Mouse (Mus musculus) monocyte, adult 5-6 weeks (primary cell): ENCODE results near the gene Arhgap40. TPM values are rescaled to one million over a fixed set of nuclear protein-coding genes. Genes with fewer than 3 reads are reported as not detected.

Experiments
- ATAC-seq: fragments of 153-309, 156-312 bp; replicated peaks from 2 replicates; pipeline ENCODE4 v1.8.0; 2017; ENCODE audit warnings: mild to moderate bottlenecking; ENCODE audit not compliant: low TSS enrichment, insufficient number of reproducible peaks, severe bottlenecking, poor library complexity, low FRiP score
- total RNA-seq: library from RNA; stranded (forward); fragments of 200-1000, 200-491, 200-594 nt; gene quantifications from 3 replicates; pipeline ENCODE4 v1.2.3, GENCODE M21; 2017

Gene Arhgap40
- not detected in 3 replicates for total RNA-seq

DNA sequence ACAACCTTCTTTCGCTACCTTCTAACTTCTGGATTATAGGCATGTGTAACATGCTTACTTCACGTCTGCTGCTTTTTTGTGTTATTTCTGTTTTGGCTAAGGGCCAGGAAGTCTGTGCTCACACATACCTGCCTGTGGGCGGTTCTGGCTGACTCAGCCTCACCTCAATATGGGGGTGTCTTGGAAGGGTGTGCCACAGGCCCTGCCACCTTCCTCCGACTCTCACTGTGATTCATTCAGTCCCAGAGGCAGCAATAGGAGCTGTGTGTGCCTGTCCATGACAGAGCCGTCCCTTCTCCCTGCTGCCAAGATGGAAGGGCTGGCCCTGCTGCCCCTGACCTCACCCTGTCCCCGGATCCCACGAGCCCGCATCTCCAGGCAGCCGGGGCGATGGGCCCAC, at the start of gene Arhgap40:
Gene Arhgap40, plus strand, starts transcription at position 269 of the 400 bp plus-strand sequence.
- ATAC-seq: no peak

DNA sequence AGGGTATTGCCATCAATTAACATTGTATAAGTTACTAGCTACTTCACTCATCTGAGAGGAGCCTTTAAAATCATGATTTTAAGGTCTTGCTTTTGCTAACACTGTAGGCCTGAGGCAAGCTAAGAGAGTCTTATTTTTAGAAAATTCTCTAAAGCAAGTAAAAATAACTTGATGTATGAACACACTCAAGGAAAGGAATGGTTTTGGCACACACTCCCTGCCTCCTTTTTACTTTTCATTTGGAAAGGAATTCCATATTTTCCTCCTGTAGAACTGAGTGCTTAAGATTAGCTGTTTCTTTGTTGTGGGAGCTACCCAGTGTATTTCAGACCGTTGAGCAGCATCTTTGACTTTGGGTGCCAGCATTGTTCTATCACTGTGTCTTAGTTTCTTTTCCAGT, 38.4 kb upstream of the Arhgap40 start:
- no peak for ATAC-seq

DNA sequence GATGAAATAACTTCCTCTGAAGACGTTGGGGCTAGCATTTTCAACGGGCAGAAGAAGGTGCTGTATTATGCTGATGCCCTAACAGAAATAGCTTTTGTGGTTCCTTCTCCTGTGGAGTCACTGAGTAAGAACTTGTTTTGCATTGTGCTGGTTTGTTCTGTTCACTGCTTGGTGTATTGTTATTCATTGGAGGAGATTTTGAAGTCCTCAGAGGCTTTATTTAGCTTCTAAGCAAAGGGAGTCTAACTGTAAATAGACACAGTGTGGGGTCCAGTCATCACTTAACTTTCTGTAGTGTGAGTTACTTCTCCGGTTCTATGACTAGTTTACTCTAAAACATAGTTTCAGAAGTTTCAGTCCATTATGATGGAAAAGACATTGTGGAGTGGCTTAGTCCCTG, 35.0 kb upstream of the Arhgap40 start:
- ATAC-seq: no peak

DNA sequence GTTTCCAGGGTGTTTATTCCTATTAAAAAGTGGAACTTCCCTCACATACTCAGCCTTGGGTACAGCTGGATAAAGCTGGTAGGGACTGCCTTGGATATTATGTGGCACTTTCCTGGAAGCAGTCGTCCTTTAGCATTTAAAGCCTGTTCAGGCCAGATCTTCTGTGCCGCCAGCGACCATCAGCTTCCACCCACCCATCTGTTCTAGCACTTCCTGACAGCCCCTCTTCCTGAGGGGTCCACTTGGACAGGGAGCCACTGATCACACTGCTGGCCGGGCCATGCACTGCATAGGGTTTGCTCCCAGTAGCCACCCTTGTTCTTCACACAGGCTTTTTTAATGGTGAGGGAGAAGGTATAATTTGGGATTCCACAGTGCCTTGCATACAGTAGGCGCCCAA, 14.1 kb upstream of the Arhgap40 start:
- ATAC-seq: no peak

DNA sequence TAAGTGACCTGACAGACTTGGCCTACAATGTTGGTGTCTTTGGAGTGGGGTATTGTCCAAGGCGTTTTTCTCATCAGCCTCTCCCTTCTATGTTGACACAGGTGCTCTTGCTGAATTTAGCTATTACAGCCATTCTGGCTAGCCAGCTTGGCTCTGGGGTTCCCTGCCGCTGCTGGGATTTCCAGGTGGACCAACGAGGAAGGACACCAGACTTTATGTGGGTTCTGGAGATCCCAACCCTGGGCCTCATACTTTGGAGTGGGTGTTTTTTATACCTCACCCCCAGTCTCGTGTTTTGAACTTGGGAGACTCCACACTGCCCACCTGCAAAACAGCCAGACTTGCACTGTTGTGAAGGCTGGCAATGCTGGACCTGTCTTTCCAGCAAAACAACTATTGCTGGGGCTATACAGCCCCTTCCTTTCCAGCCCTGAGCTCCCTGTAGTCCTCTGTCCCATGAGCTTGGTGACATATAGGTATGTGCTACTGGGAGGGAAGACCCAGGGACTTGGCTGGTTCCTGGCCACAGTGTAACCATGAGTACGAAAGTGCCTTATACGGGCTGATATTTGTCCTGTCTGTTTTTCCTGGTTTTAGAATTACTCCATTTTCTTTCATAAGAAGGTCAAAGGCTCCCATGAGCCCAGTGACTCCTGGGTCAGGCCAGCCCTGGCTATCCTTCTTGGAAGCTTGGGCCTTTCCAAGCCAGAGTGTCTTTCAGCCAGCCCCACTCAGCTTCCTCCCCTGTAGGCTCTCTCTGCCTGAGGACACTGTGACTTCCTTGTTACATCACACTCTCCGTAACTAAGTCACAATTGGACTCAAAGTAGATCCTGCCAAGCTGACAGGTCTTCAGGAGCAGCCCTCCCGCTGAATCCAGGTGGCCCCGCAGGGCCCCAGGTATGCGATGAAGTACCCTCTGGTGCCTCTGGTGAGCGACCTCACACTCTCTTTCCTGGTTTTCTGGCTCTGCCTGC, 10.5 kb upstream of the Arhgap40 start, which contains the start of gene Adig:
Gene Adig, plus strand, starts transcription at position 777 of the 977 bp plus-strand sequence.
- ATAC-seq: no peak

DNA sequence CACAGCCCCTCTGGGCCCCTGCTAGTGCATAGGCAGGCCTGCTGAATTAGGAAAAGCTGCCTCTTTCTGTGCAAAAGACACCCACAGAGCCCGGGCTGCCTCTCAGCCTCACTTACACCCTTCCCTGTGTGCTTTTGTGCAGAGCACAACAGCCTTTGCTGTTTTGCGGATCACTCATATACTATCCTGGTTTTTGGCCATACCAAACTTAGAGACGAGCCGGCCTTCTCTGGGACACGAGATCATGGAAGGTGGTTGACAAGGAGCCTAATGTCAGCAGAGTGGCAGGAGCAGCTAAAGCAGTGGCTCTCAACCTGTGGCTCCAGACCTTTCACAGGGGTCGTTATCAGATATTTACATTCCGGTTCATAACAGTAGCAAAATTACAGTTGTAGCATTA, 9.4 kb upstream of the Arhgap40 start:
- no peak for ATAC-seq

DNA sequence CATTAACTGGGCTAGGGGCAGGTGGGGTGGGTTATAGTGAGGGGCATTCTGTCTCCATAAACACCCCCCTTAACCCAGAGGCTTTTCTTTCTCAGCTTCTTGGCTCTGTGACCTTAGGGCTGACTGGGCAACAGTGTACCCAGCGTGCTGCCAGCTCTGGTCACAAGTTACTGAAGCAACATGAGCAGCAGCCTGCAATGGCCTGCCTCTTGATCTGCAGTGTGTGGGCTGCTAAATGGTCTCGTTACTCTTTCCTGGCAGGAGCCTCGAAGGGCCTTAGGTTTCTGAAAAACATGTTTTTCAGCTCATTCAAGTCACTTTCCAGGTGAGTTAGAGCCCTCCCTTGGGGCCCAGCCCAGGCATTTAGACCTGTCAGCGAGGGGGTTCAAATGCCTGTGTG, 8.9 kb upstream of the Arhgap40 start:
- no peak for ATAC-seq

- no peak for ATAC-seq
Observed at GRCm38 (mm10) chr2:158506475-158506874, 6.1 kb upstream of the Arhgap40 start.

DNA sequence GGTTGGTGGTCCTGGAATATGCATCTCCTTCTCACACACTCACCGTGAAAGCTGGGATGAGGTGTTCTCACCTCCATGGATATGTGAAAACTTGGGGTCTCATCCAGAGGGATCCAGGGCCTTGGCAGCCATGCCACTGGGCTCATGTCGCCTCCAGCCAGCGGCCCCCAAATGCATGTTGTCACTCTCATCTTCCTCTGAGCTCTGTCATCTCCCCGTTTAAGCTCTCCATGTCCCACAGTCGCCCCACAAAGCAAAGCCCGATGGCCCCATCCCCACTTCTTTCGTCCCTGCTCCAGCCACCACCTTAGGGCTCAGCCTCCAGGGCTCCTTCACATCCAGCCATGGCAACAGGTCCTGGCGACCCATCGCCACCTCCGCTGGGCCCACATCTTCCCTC, 5.5 kb upstream of the Arhgap40 start:
- ATAC-seq: no peak

DNA sequence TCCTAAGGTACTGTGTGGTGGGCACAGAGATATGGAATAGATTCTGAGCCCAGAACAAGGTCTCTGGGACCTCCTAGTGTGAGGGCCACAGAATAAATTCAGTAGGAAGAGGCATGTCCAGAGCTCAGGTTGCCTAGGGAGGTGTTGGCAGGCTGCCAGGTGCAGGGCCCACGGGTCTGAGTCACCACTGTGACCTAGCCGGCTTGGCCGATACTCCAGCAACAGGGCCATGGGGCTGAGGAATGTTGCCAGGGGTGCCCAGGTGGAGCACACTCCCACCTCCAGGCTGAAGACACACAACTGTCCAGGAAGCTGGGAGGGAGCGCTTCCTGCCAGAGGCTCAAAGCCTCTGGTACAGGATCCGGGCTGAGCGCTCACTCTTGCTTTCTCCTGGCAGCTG, 1.9 kb upstream of the Arhgap40 start:
- no peak for ATAC-seq

- ATAC-seq: no peak
Observed at GRCm38 (mm10) chr2:158513821-158514336, 1.3 kb downstream of the Arhgap40 start.

DNA sequence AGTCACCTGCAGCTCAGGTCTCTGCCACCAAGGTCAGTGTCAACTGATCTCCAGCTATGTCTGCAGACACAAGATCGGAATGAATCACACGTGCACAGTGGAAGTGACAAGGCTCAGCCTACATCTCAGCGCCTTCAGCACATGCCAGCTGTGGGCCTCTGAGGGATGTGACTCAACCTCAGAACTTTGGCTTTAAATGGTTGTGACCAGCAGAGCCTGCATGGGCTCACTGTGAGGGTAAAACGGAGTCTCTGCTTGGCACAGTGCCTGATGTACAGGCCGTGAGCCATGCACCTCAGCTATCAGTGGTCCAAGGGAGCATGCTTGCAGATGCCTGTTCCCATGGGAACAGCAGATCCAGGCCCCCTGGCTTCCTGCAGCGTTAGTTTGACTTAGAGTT, 6.0 kb downstream of the Arhgap40 start:
- ATAC-seq: no peak

GRCm38 (mm10) chr2:158519071-158519470, 6.5 kb downstream of the Arhgap40 start:
- ATAC-seq: no peak

DNA sequence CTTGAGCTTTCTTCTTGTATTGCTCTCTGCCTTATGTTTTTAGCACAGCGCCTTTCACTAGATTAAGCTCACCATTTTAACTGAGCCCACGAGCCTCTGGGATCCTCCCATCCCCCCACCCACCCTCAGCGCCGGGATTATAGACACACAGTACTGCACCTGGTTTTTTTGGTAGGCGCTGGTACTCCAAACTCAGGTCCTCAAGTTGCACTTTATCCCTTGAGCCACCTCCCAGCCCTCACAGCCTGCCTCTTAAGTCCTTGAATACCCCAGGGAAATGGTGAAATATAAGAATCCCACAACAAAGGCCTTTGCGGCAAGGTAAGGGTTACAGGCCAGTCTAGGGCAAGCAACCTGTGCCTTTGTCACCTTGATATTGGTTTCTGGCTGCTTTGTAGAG, 7.2 kb downstream of the Arhgap40 start:
- ATAC-seq: no peak

DNA sequence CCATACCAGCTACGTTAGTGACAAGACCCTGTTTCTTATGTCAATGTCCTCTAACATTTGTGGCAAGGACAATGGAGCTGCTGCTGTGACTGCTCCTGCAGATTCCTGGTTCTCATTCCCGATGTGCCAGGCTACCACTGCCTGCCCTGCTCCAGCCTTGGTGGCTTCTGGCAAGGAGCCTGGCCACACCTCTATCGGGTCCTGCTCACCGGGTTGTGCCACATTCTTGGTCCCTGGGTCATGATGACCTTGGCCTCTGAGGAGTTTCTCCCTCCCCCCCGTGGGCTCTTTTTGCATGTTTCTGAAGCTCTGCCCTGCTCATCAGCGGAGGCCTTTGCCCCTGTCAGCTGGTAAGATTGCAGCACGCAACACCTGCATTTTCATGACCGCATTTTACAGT, 10.5 kb downstream of the Arhgap40 start:
- ATAC-seq: no peak

GRCm38 (mm10) chr2:158524129-158524860, 11.7 kb downstream of the Arhgap40 start:
- no peak for ATAC-seq

GRCm38 (mm10) chr2:158534090-158534489, 21.5 kb downstream of the Arhgap40 start:
- ATAC-seq: peak; percentile 78

DNA sequence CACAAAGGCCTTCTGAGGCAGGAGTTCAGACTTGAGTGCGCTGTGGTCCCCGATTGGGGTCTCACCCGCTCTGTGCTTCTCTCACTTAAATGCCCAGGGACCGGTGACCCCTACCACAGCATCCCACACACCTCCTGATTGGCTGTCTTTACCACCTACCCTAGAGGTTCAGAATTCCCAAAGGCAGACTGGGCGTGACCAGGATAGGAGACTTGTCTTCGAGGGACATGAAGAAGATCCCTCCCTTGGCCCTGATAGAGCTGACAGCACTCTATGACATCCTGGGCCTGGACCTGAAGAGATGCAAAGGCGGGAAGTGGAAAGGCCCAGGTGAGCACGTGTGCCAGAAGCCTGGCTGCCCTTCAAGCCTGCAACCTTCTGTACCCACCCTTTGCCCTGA, 22.0 kb downstream of the Arhgap40 start:
- no peak for ATAC-seq

- no peak for ATAC-seq
Observed at GRCm38 (mm10) chr2:158539433-158540305, 27.1 kb downstream of the Arhgap40 start.
